In the genomic region with DNA sequence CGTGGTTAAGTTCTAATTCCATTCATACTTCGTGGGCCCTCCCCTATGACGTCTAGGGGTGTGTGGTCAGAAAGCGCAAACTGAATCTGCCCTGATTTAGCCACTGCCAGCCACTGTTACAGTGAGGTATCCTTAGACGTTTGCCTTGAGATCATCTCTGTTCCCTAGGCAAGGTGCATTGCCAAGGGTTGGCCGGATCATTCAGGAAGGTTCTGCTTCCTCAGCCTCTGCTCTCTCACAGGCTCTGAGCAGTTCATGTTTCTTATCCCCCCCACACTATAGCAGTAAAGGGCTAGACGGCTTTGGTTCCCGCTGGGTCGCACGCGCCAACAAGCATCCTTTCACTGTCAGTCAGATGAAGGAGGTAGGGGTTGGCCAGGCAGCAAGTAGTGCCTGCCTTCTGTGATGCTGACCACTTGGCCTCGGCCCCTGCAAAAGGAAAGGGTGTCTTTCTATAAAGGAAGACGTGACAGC, we compare ENCODE assay signal across 10 mouse cellular contexts. TPM values are rescaled to one million over a fixed set of nuclear protein-coding genes. Genes with fewer than 3 reads are reported as not detected.
DNase-seq lines count a peak whose midpoint lies in the region; ATAC-seq and TF ChIP-seq lines count a peak whose summit lies in the region.
"Had no signal": no experiment of that assay in that cellular context is flagged by ENCODE, and none has a peak within 500 bp of the region (broad histone marks: within the 10 kb centered on the region; RNA-seq: fewer than 3 reads in every experiment).

No protein-coding gene starts in this region.

- in situ Hi-C loops in CH12.LX (cut with MboI; ENCODE audit: low pct_ligation_motif_present, low pct_unique_long_range_greater_than_20kb, low sequenced_read_pairs): no loop called here

- peak; percentile 61 for DNase-seq in gastrocnemius, adult 18-20 months (ENCODE audit: low spot score)
- DNase-seq in gastrocnemius, postnatal 36 days: no peak
- peak; percentile 52 for DNase-seq in kidney, postnatal 14 days
- no peak for DNase-seq in kidney, adult 8-10 months
- peak; percentile 34 for DNase-seq in CH12.LX (ENCODE audit: extremely low read depth)
- DNase-seq in fibroblast of lung, adult 2 months (ENCODE audit: low read depth): peak; percentile 71
- no peak for DNase-seq in thymus, postnatal 36 days

- TF ChIP-seq POLR2A in CH12.LX (IDR thresholded peaks at IDR 0.05; ENCODE audit: low read depth, low read length): no peak

- TF ChIP-seq CTCF in CH12.LX (conservative IDR thresholded peaks at IDR 0.05 in 1 of 2, IDR thresholded peaks at IDR 0.05 in 1 of 2; ENCODE audit: low read depth in 2 of 2, low read length in 2 of 2): no peak

- no peak for TF ChIP-seq RAD21 in CH12.LX (IDR thresholded peaks at IDR 0.05; ENCODE audit: low read depth, low read length)

- no peak overlapping the region for H3K27ac ChIP-seq in CH12.LX (ENCODE audit: insufficient read depth, low read depth)
- H3K27ac ChIP-seq: neural tube, embryonic 13.5 days; stomach, embryonic 15.5 days had no signal

- no peak overlapping the region for H3K9ac ChIP-seq in CH12.LX (ENCODE audit: insufficient read depth, low read depth)
- H3K9ac ChIP-seq: neural tube, embryonic 13.5 days; stomach, embryonic 15.5 days had no signal

- no peak overlapping the region for H3K4me3 ChIP-seq in CH12.LX (replicated peaks in 1 of 3; ENCODE audit: low read depth in 2 of 3, low read length in 2 of 3, poor library complexity in 1 of 3)
- H3K4me3 ChIP-seq: neural tube, embryonic 13.5 days; stomach, embryonic 15.5 days had no signal

- peaks cover 10 to 94% of the 10 kb centered on the region in 2 experiments for H3K36me3 ChIP-seq in CH12.LX (replicated peaks in 1 of 2; ENCODE audit: control insufficient read depth in 1 of 2, insufficient read depth in 1 of 2, low read length in 1 of 2)
- H3K36me3 ChIP-seq: stomach, embryonic 15.5 days had no signal

- TF ChIP-seq EP300 in CH12.LX (IDR thresholded peaks at IDR 0.05; ENCODE audit: low read length): no peak

- intact Hi-C loops in gastrocnemius, postnatal 36 days (cut with DNase I): no loop called here

- H3K27me3 ChIP-seq in CH12.LX (replicated peaks): no peaks in the 10 kb centered on the region
- H3K27me3 ChIP-seq: neural tube, embryonic 13.5 days; stomach, embryonic 15.5 days had no signal

- dilution Hi-C loops in CH12.LX (cut with MboI; ENCODE audit: extremely low pct_ligation_motif_present, extremely low pct_unique_long_range_greater_than_20kb, low sequenced_read_pairs): no loop called here

- no peak overlapping the region for H3K4me2 ChIP-seq in CH12.LX (ENCODE audit: insufficient read depth, low read depth, poor library complexity, severe bottlenecking)
- H3K4me2 ChIP-seq: neural tube, embryonic 13.5 days; stomach, embryonic 15.5 days had no signal

- H3K4me1 ChIP-seq in CH12.LX (ENCODE audit: control insufficient read depth in 1 of 2, insufficient read depth in 2 of 2): peaks cover 19 to 62% of the 10 kb centered on the region in 2 experiments

- H3K79me2 ChIP-seq in CH12.LX (replicated peaks; ENCODE audit: control insufficient read depth, extremely low read depth, insufficient read depth, poor library complexity, severe bottlenecking): no peaks in the 10 kb centered on the region

- ATAC-seq in CD4-positive, CD25-positive, alpha-beta regulatory T cell, adult 4 months: no peak

- no peaks in the 10 kb centered on the region for H3K9me3 ChIP-seq in CH12.LX (replicated peaks; ENCODE audit: low read length)
- H3K9me3 ChIP-seq: neural tube, embryonic 13.5 days; stomach, embryonic 15.5 days had no signal

TF ChIP-seq in CH12.LX, 34 proteins besides CTCF, POLR2A, EP300 and RAD21:
- TF ChIP-seq POLR2AphosphoS2 (IDR thresholded peaks at IDR 0.05; ENCODE audit: low read depth, low read length) (no peak), GABPA (IDR thresholded peaks at IDR 0.05; ENCODE audit: insufficient replicate concordance, low read depth, low read length) (no peak), SMC3 (IDR thresholded peaks at IDR 0.05; ENCODE audit: low read depth, low read length) (no peak), MAFK (IDR thresholded peaks at IDR 0.05; ENCODE audit: insufficient replicate concordance, low read length) (no peak), E2F4 (IDR thresholded peaks at IDR 0.05; ENCODE audit: insufficient replicate concordance, low read depth, low read length) (no peak), SIN3A (IDR thresholded peaks at IDR 0.05; ENCODE audit: low read length) (no peak), JUN (IDR thresholded peaks at IDR 0.05; ENCODE audit: insufficient read depth, low read depth, low read length) (no peak), MEF2A (IDR thresholded peaks at IDR 0.05; ENCODE audit: borderline replicate concordance, low read depth, low read length) (no peak), MAZ (IDR thresholded peaks at IDR 0.05; ENCODE audit: low read depth, low read length) (no peak), IRF4 (IDR thresholded peaks at IDR 0.05; ENCODE audit: low read depth, low read length) (no peak), USF2 (conservative IDR thresholded peaks at IDR 0.05; ENCODE audit: low read depth, low read length) (no peak), ZMIZ1 (IDR thresholded peaks at IDR 0.05; ENCODE audit: low read depth, low read length) (no peak)

RNA-seq across cellular contexts. Expression of gene Mrpl37, which starts 54.6 kb away (rescaled TPM):
- 10 to 100 TPM; 79.4 to 83.1 TPM for total RNA-seq in gastrocnemius, adult 18-20 months (2021)
- 10 to 100 TPM; 89.9 to 90.5 TPM for total RNA-seq in gastrocnemius, postnatal 36 days (2021)
- total RNA-seq in CH12.LX (2012; rRNA removed) (53.5 and 60.0 TPM in 2 replicates), CH12.LX (2014; rRNA removed) (45.1 and 53.6 TPM in 2 replicates)
- polyA plus RNA-seq in CH12.LX (2012; ENCODE audit: insufficient read length, low read depth): 85.2 and 123 TPM in 2 replicates
- polyA plus RNA-seq in CD4-positive, CD25-positive, alpha-beta regulatory T cell, adult 4 months (2017; shearing (Covaris generic)): 10 to 100 TPM; 46.4 to 48.2 TPM

RNA-seq across cellular contexts. Expression of gene Cyb5rl, which starts 54.7 kb away (rescaled TPM):
- total RNA-seq in gastrocnemius, adult 18-20 months (2021): 10 to 100 TPM; 15.0 to 18.4 TPM
- 10 to 100 TPM; 15.3 to 17.7 TPM for total RNA-seq in gastrocnemius, postnatal 36 days (2021)
- 14.0 and 16.4 TPM in 2 replicates for total RNA-seq in CH12.LX (2012; rRNA removed)
- 22.7 and 23.4 TPM in 2 replicates for total RNA-seq in CH12.LX (2014; rRNA removed)
- 19.3 and 24.9 TPM in 2 replicates for polyA plus RNA-seq in CH12.LX (2012; ENCODE audit: insufficient read length, low read depth)
- polyA plus RNA-seq in CD4-positive, CD25-positive, alpha-beta regulatory T cell, adult 4 months (2017; shearing (Covaris generic)): 10 to 100 TPM in 1 of 2 experiments, 1 to 10 TPM in 1; 7.1 to 15.3 TPM

Comparison
In these comparisons a context has a peak if more than half of its experiments do, and no peak if none do; other contexts are left out.
1. DNase-seq: peak in gastrocnemius, adult 18-20 months (single experiment), kidney, postnatal 14 days (single experiment), CH12.LX (single experiment) and fibroblast of lung, adult 2 months (single experiment); none in gastrocnemius, postnatal 36 days (0 of 2), kidney, adult 8-10 months (0 of 2) and thymus, postnatal 36 days (0 of 2).